Mouse (Mus musculus): ENCODE data around the gene Rftn1. TPM values are rescaled to one million over a fixed set of nuclear protein-coding genes. Genes with fewer than 3 reads are reported as not detected.

The Rftn1 gene
- polyA plus RNA-seq, 1 experiment: 8.3 TPM

- DNase-seq (ENCODE audit: low spot score): no peak
These were observed 17.7 kb downstream of the Rftn1 start for GRCm38 (mm10) chr17:50172795-50173194.

GRCm38 (mm10) chr17:50170935-50171545 is 19.4 kb downstream of the Rftn1 start:
- no peak for DNase-seq (ENCODE audit: low spot score)

- DNase-seq (ENCODE audit: low spot score): no peak
These were observed 20.5 kb downstream of the Rftn1 start for GRCm38 (mm10) chr17:50169946-50170427.

GRCm38 (mm10) chr17:50160904-50161805 is 29.3 kb downstream of the Rftn1 start:
- no peak for DNase-seq (ENCODE audit: low spot score)

- no peak for DNase-seq (ENCODE audit: low spot score)
These were observed 30.1 kb downstream of the Rftn1 start for GRCm38 (mm10) chr17:50160357-50160756.

GRCm38 (mm10) chr17:50159816-50160215 is 30.7 kb downstream of the Rftn1 start:
- DNase-seq (ENCODE audit: low spot score): no peak

- no peak for DNase-seq (ENCODE audit: low spot score)
These were observed 31.9 kb downstream of the Rftn1 start for GRCm38 (mm10) chr17:50158565-50158964.

GRCm38 (mm10) chr17:50157190-50158150 is 33.0 kb downstream of the Rftn1 start:
- DNase-seq (ENCODE audit: low spot score): no peak

- no peak for DNase-seq (ENCODE audit: low spot score)
These were observed 38.4 kb downstream of the Rftn1 start for GRCm38 (mm10) chr17:50152085-50152484.

GRCm38 (mm10) chr17:50151208-50151723 is 39.2 kb downstream of the Rftn1 start:
- no peak for DNase-seq (ENCODE audit: low spot score)

- no peak for DNase-seq (ENCODE audit: low spot score)
These were observed 39.9 kb downstream of the Rftn1 start for GRCm38 (mm10) chr17:50150416-50151207.

GRCm38 (mm10) chr17:50149690-50150210 is 40.7 kb downstream of the Rftn1 start:
- DNase-seq (ENCODE audit: low spot score): no peak

GRCm38 (mm10) chr17:50147831-50148587 is 42.5 kb downstream of the Rftn1 start:
- DNase-seq (ENCODE audit: low spot score): no peak

- no peak for DNase-seq (ENCODE audit: low spot score)
These were observed 47.1 kb downstream of the Rftn1 start for GRCm38 (mm10) chr17:50143354-50143753.

GRCm38 (mm10) chr17:50142553-50142952 is 47.9 kb downstream of the Rftn1 start:
- DNase-seq (ENCODE audit: low spot score): no peak

- no peak for DNase-seq (ENCODE audit: low spot score)
These were observed 48.3 kb downstream of the Rftn1 start for GRCm38 (mm10) chr17:50142151-50142550.

GRCm38 (mm10) chr17:50136060-50136459 is 54.4 kb downstream of the Rftn1 start:
- no peak for DNase-seq (ENCODE audit: low spot score)

GRCm38 (mm10) chr17:50135466-50135865 is 55.0 kb downstream of the Rftn1 start:
- DNase-seq (ENCODE audit: low spot score): no peak

- no peak for DNase-seq (ENCODE audit: low spot score)
These were observed 58.8 kb downstream of the Rftn1 start for GRCm38 (mm10) chr17:50131698-50132097.

- DNase-seq (ENCODE audit: low spot score): no peak
These were observed 60.1 kb downstream of the Rftn1 start for GRCm38 (mm10) chr17:50130421-50130820.
